Mouse (Mus musculus): ENCODE results near the gene Smarcc2.

DNA sequence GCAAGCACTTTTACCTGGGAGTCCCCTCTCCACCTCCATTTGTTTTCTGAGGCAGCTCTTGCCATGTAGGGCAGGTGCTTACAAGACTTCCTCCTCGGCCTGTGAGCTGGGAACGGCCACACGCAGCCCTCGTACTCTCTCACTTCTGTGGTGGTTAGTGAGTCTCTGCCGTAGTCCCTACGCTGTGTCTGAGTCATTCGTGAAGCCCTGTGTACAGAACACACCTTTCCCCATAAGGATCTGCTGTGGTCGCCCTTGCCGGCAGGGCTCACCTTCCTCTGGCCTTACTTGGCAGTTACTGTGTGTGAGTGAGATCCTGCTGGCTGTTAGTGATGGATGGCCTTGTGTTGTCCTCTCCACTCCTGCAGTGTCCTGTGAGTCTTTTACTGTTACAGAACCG, 24.4 kb upstream of the Smarcc2 start:
- TF ChIP-seq POLR2A (IDR thresholded peaks at IDR 0.05; ENCODE audit: low read depth, low read length) (no peak), CTCF (IDR thresholded peaks at IDR 0.05; ENCODE audit: borderline replicate concordance, insufficient read depth, low read length) (no peak)
